Mouse (Mus musculus): ENCODE measurements around the gene Olfr458.
"Not testable (repeated sequence)": the region's sequence is repeated elsewhere in the genome, so short reads cannot be mapped to it uniquely, and the experiment has no call there.

The Olfr458 gene

GRCm38 (mm10) chr6:42465096-42465495 is at the start of gene Olfr458:
TSS of gene Olfr458 (minus strand) at chr6:42465196.
- in situ Hi-C loops (cut with MboI, MseI): no loop called here

DNA sequence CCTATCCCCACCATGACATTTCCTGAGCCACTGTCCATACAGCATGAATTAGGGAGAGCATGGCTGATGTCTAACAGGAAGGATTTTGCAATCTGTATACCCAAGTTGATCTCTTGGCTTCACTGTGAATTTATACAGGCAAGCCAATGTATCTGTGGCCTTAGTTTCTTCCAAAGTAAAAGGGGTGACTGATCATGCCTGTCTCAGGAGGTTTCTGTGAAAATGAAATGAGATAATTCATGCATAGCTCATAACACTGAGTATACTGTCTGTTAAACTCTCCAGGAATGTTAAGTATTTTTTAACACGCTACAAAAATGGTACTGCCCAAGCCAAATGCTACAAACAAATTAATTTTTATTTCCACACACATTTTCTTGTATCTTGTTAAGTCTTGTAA is 48.5 kb upstream of the Olfr458 start:
- in situ Hi-C loops (cut with MboI, MseI): no loop called here

DNA sequence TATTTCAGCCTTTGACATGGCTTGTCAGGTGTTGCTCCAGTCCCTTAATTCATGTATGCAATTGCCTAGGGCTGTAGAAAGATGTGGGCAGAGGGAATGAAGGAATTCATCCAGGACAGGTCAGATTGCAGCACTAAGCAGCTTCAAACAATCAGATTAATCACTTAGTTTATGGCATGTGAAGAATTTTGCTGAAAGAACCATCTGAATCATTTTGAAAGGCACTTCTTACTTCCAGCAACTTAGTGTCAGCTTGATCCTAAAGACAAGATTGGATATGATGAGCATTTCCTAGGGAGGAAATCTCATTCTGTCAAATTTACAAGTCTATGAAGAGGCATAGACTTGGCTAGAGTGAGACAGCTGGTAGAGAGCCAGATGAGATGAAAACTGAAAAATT is 44.3 kb upstream of the Olfr458 start:
- in situ Hi-C loops (cut with MboI, MseI): no loop called here

DNA sequence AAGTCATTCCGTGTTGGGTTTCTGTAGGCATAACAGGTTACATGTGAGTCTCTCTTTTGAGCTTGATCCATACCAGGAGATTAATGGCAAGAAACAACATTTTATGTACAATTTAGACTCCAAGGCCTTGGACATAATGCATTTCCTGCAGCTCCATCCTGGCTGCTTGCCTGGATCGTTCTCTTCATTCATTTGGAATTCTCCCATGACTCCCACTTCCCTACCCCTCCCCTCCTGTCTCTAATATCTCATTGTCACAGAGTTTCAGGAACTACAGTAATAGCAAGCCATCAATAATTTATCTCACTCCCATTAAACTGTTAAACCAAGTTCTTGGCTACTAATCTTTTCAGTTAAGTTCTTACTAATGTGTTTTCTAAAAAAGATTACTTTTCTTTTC is 38.5 kb upstream of the Olfr458 start:
- in situ Hi-C loops (cut with MboI, MseI): no loop called here

GRCm38 (mm10) chr6:42489731-42490130 is 24.7 kb upstream of the Olfr458 start:
- in situ Hi-C loops (cut with MboI, MseI): no loop called here

DNA sequence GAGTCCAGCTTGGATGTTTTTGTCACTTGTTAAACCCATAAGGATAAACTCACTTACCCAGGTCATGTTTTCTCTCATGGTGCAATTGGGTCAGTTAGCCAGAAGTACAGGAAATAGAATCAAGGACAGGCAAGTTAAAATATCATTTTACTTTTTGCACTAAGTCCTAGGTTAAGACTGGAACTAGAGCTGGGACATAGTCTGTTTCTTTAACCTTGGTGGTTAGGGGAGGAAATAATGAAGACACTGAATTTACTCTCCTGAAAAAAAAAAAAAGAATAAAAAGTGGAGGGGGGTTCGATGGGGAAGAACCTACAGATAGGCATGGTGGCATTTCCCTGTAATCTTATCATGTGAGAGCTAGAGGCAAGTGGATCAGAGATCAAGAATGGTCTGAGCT is 22.1 kb upstream of the Olfr458 start, which contains the start of gene Olfr456:
Gene Olfr456 (minus strand): TSS at position 101 of the 400 bp plus-strand sequence.
- in situ Hi-C loops (cut with MboI, MseI): no loop called here

DNA sequence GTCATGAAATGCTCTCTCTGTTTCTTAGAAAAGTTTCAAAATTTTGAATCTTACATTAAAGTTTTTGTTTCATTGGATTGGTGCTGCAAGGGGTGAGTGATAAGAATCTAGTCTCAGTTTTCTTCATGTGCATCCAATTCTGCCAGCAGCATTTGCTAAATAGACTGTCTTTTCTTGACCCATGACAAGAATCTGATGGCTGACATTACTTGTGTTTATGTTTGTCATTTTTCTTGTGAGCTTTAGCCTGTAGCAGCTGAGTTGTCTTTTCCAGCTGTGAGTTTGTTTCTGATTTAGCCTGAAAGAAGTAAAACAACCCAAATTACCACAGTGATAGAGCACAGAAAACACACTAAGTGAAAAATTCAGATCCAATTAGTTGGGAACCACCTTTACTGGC is 19.6 kb upstream of the Olfr458 start:
- in situ Hi-C loops (cut with MboI, MseI): no loop called here

GRCm38 (mm10) chr6:42476235-42476634 is 11.2 kb upstream of the Olfr458 start, which contains the start of gene Olfr457:
TSS of gene Olfr457 (minus strand) at chr6:42476335.
- in situ Hi-C loops (cut with MboI, MseI): no loop called here

GRCm38 (mm10) chr6:42471298-42471697 is 6.3 kb upstream of the Olfr458 start:
- in situ Hi-C loops (cut with MboI, MseI): not testable (repeated sequence)

GRCm38 (mm10) chr6:42470542-42470941 is 5.5 kb upstream of the Olfr458 start:
- in situ Hi-C loops (cut with MboI, MseI): no loop called here

GRCm38 (mm10) chr6:42447381-42447780 is 17.6 kb downstream of the Olfr458 start:
- in situ Hi-C loops (cut with MboI, MseI): no loop called here

- in situ Hi-C loops (cut with MboI, MseI): no loop called here
Measured at GRCm38 (mm10) chr6:42444491-42444890, 20.5 kb downstream of the Olfr458 start.

- in situ Hi-C loops (cut with MboI, MseI): no loop called here
Measured at GRCm38 (mm10) chr6:42441395-42441794, 23.6 kb downstream of the Olfr458 start.

- in situ Hi-C loops (cut with MboI, MseI): no loop called here
Measured at GRCm38 (mm10) chr6:42435490-42435889, 29.5 kb downstream of the Olfr458 start.

- in situ Hi-C loops (cut with MboI, MseI): no loop called here
Measured at GRCm38 (mm10) chr6:42434446-42434845, 30.6 kb downstream of the Olfr458 start, which contains the start of gene Tas2r126. TSS of gene Tas2r126 (plus strand) at chr6:42434535.

DNA sequence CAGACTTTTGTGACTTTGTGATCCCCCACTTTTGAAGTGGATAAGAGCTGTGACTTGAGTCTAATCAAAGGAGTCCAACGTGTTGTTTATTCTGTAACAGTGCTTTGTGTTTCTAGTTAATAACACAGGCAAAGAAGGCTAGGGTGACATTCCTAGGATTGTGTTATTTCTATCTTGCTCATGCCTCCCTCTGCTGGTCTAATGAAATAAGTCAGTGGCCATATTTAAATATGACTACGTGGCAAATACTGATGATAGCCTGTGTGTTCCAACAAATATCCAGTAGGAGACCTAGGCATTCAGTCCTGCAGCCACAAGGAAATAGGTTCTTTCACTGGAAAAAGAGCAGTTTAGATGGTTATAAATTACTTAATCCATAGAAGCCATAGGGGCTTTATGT is 31.4 kb downstream of the Olfr458 start:
- in situ Hi-C loops (cut with MboI, MseI): no loop called here

- in situ Hi-C loops (cut with MboI, MseI): no loop called here
Measured at GRCm38 (mm10) chr6:42426337-42426736, 38.7 kb downstream of the Olfr458 start.

GRCm38 (mm10) chr6:42424472-42424871 is 40.5 kb downstream of the Olfr458 start:
- in situ Hi-C loops (cut with MboI, MseI): no loop called here

GRCm38 (mm10) chr6:42421439-42421838 is 43.6 kb downstream of the Olfr458 start:
- in situ Hi-C loops (cut with MboI, MseI): no loop called here

- in situ Hi-C loops (cut with MboI, MseI): no loop called here
Measured at GRCm38 (mm10) chr6:42419443-42419842, 45.6 kb downstream of the Olfr458 start.
